Comparison of ENCODE assay signal across 8 mouse cellular contexts in the genomic region with DNA sequence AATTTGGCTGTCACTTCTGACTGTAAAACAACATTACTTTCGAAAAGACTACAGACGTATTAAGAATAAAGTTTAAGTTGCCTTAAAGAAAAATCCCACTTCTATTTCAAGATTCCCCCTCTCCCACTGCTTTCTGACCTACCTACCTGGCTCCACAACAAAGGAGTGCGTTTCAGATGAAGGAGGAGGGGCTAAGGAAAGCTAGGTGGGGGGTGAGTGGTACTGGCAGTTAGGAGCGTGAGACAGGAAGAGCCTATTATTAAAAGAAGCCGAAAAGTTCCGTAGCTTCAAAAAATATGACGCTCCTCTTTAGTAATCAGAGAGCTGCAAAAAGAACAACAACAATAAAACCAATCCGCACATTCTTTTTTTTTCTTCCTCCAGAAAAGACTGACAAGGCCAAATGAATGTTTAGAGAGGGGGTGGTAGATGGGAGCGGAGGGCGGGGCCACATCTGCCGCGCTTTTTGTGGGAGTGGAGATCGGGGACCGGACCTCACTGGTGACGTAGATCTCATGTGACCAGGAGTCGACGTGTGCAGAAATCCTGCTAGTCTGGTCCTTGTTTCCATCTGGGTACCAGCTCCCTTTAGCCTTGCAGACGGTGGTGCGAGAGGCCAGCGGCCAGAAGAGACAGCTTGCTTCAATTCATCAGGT. TPM values are rescaled to one million over a fixed set of nuclear protein-coding genes. Genes with fewer than 3 reads are reported as not detected.
A peak's percentile ranks its signal among the peaks of the same experiment; 100 is the strongest.
DNase-seq lines count a peak whose midpoint lies in the region; ATAC-seq lines count a peak whose summit lies in the region.

Gene Tceal9 (plus strand): TSS at position 506 of the 656 bp plus-strand sequence.

- H3K27me3 ChIP-seq in hindbrain, embryonic 12.5 days = no peaks in the 10 kb centered on the region

- peak within 1 kb of the TSS; percentile 54 for H3K4me3 ChIP-seq in hindbrain, embryonic 12.5 days

- H3K27ac ChIP-seq in hindbrain, embryonic 12.5 days = peak within 1 kb of the TSS; percentile 74

- H3K4me2 ChIP-seq in hindbrain, embryonic 12.5 days (replicated peaks) = peak within 1 kb of the TSS; percentile 48

- ATAC-seq in hindbrain, embryonic 12.5 days (ENCODE audit: low FRiP score) = peak; percentile 94

- H3K36me3 ChIP-seq in hindbrain, embryonic 12.5 days = no peaks in the 10 kb centered on the region

- H3K9ac ChIP-seq in hindbrain, embryonic 12.5 days = peak within 1 kb of the TSS; percentile 73

- DNase-seq in MN1 (ENCODE audit: low spot score) = peak; percentile 70
- DNase-seq in cerebellum, adult 9-11 months = peak; percentile 80
- DNase-seq in frontal cortex, postnatal 10 days (ENCODE audit: low spot score in 2 of 2) = peak; percentile 46 to 60
- DNase-seq in layer of hippocampus, postnatal 14 days (ENCODE audit: low spot score in 2 of 2) = peak; percentile 47 to 69
- peak; percentile 74 for DNase-seq in lung, postnatal 14 days
- DNase-seq in retina, adult 2 months (ENCODE audit: low read depth, low spot score) = peak; percentile 47
- DNase-seq in thymus, postnatal 36 days = peak; percentile 46 to 57

- no peaks in the 10 kb centered on the region for H3K9me3 ChIP-seq in hindbrain, embryonic 12.5 days (replicated peaks)

- 0 out of 2 replicates have a peak, but pooled peaks cover 2% of the 10 kb centered on the region for H3K4me1 ChIP-seq in hindbrain, embryonic 12.5 days

- WGBS in hindbrain, embryonic 12.5 days = 30% methylated on average over 20 of the region's 20 CpGs

RNA-seq across cellular contexts. Expression of gene Tceal9, which starts in this region (rescaled TPM):
- 411 and 443 TPM in 2 replicates for polyA plus RNA-seq in hindbrain, embryonic 12.5 days (2016; fragmentation: Nextera tagmentation; extraction: Ambion mirVana)
- total RNA-seq in layer of hippocampus, postnatal 14 days (2021) = 10 to 100 TPM; 79.9 to 86.3 TPM

Comparison
In these comparisons a context has a peak if more than half of its experiments do, and no peak if none do; other contexts are left out.
1. Peak in every context shown above with its lines: DNase-seq, ATAC-seq, H3K4me3 ChIP-seq and H3K27ac ChIP-seq.